Mouse (Mus musculus): Measurements from ENCODE around the gene N4bp3.

DNA sequence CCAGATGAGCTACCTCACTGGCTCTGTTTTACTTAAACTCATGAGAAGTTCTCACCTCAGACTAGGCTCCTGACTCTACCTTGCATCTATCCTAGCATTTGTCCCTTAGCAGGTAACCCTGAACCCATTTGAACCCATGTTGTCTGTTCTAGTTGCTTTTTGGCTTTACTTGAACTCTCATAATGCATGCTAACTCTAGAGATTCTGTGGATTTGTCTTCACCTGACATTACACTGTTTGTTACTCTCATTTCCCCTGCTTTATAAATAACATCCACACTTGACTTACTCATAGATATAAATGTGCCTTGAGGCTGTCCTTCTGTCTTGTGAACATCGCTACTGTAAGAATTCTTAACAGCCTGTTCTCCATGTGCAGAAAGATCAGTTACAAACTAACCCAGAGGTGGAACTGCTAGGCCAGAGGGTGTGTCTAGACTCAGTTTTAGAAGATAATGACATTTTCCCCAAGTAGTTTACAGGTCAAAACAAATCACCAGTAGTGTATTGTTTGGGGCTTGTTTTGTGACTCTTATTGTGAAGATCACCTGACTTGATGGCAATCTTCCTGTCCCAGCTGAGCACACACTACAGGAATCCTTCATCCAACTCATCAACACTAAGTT lies 55.1 kb downstream of the N4bp3 start:
- TF ChIP-seq CTCF (conservative IDR thresholded peaks at IDR 0.05; ENCODE audit: insufficient read depth, insufficient read length, low read depth, low read length) (no peak), POLR2A (IDR thresholded peaks at IDR 0.05; ENCODE audit: low read depth, low read length) (no peak)

Measured in kidney, adult 2 months (tissue).